Mouse (Mus musculus): Measurements from ENCODE around the gene Inpp5a.

GRCm38 (mm10) chr7:139366131-139366530 is 22.8 kb upstream of the Inpp5a start:
- TF ChIP-seq CTCF (conservative IDR thresholded peaks at IDR 0.05; ENCODE audit: insufficient read depth, insufficient read length, low read depth, low read length) (no peak), POLR2A (IDR thresholded peaks at IDR 0.05; ENCODE audit: low read depth, low read length) (no peak)
